Mouse (Mus musculus) cerebellum, adult 9-10 months (tissue): ENCODE data around the gene Olfr1224-ps1.
"Not testable (repeated sequence)": the region's sequence is repeated elsewhere in the genome, so short reads cannot be mapped to it uniquely, and the experiment has no call there.

Source experiments
- DNase-seq: peaks from one replicate; pipeline ENCODE4 v3.0.0; 2022

Gene Olfr1224-ps1

GRCm38 (mm10) chr2:89163991-89164390, at the start of gene Olfr1224-ps1:
Gene Olfr1224-ps1 (minus strand): TSS chr2:89164091.
- not testable (repeated sequence) for DNase-seq

GRCm38 (mm10) chr2:89199948-89200347, 36.1 kb upstream of the Olfr1224-ps1 start, which contains the start of gene Olfr1226:
Gene Olfr1226 (minus strand): TSS chr2:89200048.
- DNase-seq: no peak

- no peak for DNase-seq
These were observed 32.6 kb upstream of the Olfr1224-ps1 start for GRCm38 (mm10) chr2:89196325-89196982.

- DNase-seq: no peak
These were observed 10.7 kb upstream of the Olfr1224-ps1 start, which contains the start of gene Olfr1225 for GRCm38 (mm10) chr2:89174569-89174968. Gene Olfr1225 (minus strand): TSS chr2:89174669.

GRCm38 (mm10) chr2:89164711-89165110, 820 bp upstream of the Olfr1224-ps1 start:
- not testable (repeated sequence) for DNase-seq

GRCm38 (mm10) chr2:89151460-89151859, 12.4 kb downstream of the Olfr1224-ps1 start, which contains the start of gene Olfr1223:
Gene Olfr1223 (minus strand): TSS chr2:89151560.
- DNase-seq: no peak

- no peak for DNase-seq
These were observed 30.9 kb downstream of the Olfr1224-ps1 start, which contains the start of gene Olfr1222 for GRCm38 (mm10) chr2:89132954-89133353. Gene Olfr1222 (minus strand): TSS chr2:89133054.

- no peak for DNase-seq
These were observed 46.7 kb downstream of the Olfr1224-ps1 start, which contains the start of gene Olfr1221 for GRCm38 (mm10) chr2:89117183-89117582. Gene Olfr1221 (minus strand): TSS chr2:89117283.

GRCm38 (mm10) chr2:89106735-89107134, 57.2 kb downstream of the Olfr1224-ps1 start, which contains the start of gene Olfr1220:
Gene Olfr1220 (minus strand): TSS chr2:89106835.
- no peak for DNase-seq

- no peak for DNase-seq
These were observed 58.2 kb downstream of the Olfr1224-ps1 start for GRCm38 (mm10) chr2:89105651-89106050.
